Mouse (Mus musculus): Measurements from ENCODE around the gene Inca1. TPM values are rescaled to one million over a fixed set of nuclear protein-coding genes. Genes with fewer than 3 reads are reported as not detected.
A peak's percentile ranks its signal among the peaks of the same experiment; 100 is the strongest.

Inca1 gene
- polyA plus RNA-seq, 1 experiment, result 0.76 TPM

DNA sequence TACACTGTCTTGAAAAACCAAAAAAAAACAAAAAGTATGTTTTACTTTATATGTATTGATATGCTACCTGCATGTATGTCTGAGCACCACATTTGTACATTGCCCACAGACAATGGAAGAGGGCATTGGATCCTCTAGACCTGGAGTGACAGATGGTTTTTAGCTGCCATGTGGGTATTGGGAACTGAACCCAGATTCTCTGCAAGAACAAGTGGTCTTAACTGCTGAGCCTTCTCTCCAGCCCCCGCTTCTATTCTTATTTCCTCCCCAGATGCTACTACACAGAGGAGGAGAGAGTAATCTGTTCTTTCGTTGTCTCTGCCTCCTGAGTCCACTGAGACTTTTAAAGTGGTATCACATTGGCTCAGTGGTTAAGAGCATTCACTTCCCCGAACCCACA lies 6.5 kb downstream of the Inca1 start:
- WGBS, result 51% methylated on average over 3 of the region's 3 CpGs
- no peaks in the 10 kb centered on the region for H3K4me1 ChIP-seq (ENCODE audit: control insufficient read depth, insufficient read depth, insufficient read length)
- no peak overlapping the region for H3K27ac ChIP-seq (ENCODE audit: insufficient read depth, low read length)
- no peak overlapping the region for H3K4me3 ChIP-seq (ENCODE audit: extremely low read depth, insufficient read depth, insufficient read length)
- H3K36me3 ChIP-seq (ENCODE audit: control insufficient read depth, insufficient read depth, low read length), result no peaks in the 10 kb centered on the region
- no peaks in the 10 kb centered on the region for H3K27me3 ChIP-seq (ENCODE audit: control insufficient read depth, insufficient read depth, low read length)
- no peak for DNase-seq (ENCODE audit: low read depth in 1 of 2, low spot score in 2 of 2)
- TF ChIP-seq CTCF (IDR thresholded peaks at IDR 0.05; ENCODE audit: extremely low read depth, insufficient read depth, insufficient read length, insufficient replicate concordance), result no peak
- TF ChIP-seq POLR2A (IDR thresholded peaks at IDR 0.05; ENCODE audit: low read depth, low read length), result no peak

DNA sequence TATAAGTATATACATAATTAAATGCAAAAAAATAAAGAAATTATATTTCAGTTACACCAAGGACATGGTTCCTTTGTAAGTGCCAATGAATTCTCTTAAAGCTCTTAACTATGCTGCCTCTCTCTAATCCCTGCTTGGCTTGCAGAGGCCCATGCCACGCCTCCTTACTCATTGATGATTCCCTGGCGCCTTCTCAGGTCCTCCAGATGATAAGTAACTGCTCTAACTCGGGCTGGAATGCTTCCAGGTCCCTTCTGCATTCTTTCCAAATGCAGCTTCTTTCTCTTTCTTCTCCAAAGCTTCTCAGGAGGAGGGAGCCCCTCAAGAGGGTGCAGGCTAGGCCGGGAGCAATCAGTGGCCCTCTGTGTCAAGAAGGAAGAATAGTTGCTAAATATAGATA lies 10.4 kb downstream of the Inca1 start:
- WGBS, result 77% methylated on average over 4 of the region's 4 CpGs

DNA sequence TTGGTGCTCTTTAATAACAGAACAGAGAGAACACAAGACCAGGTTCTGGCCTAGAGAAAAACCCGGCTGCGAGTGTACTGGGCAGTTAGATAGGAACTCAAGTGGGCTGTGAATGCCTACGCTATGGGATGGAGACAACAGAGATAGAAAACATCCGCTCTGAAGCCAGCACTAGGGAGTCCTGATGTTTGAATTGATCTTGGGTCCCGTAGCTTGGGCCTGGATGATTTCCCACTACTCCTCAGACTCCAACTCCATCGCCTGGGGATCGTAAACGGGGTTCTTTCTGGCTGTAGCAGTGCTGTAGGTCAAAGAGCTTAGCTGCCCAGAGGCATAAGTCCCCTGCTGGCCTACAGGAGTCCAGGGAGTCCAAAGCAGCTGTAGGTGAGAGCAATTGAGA lies 11.6 kb downstream of the Inca1 start:
- H3K4me3 ChIP-seq (ENCODE audit: extremely low read depth, insufficient read depth, insufficient read length), result peak overlapping the region; percentile 90; the same call in 1 of the 2 replicates
- TF ChIP-seq CTCF (IDR thresholded peaks at IDR 0.05; ENCODE audit: extremely low read depth, insufficient read depth, insufficient read length, insufficient replicate concordance) (no peak), POLR2A (IDR thresholded peaks at IDR 0.05; ENCODE audit: low read depth, low read length) (no peak)
- 47% methylated on average over 8 of the region's 8 CpGs for WGBS
- no peaks in the 10 kb centered on the region for H3K27me3 ChIP-seq (ENCODE audit: control insufficient read depth, insufficient read depth, low read length)
- H3K36me3 ChIP-seq (ENCODE audit: control insufficient read depth, insufficient read depth, low read length), result peaks cover 7% of the 10 kb centered on the region
- peak overlapping the region; percentile 89 for H3K27ac ChIP-seq (ENCODE audit: insufficient read depth, low read length)
- H3K4me1 ChIP-seq (ENCODE audit: control insufficient read depth, insufficient read depth, insufficient read length), result peaks cover 6% of the 10 kb centered on the region; the same call in 1 of the 2 replicates
- DNase-seq (ENCODE audit: low read depth in 1 of 2, low spot score in 2 of 2), result no peak

More for the DNA sequence above, 10.4 kb downstream of the Inca1 start:
- Histone ChIP-seq H3K36me3 (ENCODE audit: control insufficient read depth, insufficient read depth, low read length) (no peaks in the 10 kb centered on the region; the same call in 1 of the 2 replicates), H3K4me1 (ENCODE audit: control insufficient read depth, insufficient read depth, insufficient read length) (peaks cover 6% of the 10 kb centered on the region; the same call in 1 of the 2 replicates), H3K27ac (ENCODE audit: insufficient read depth, low read length) (no peak overlapping the region), H3K4me3 (ENCODE audit: extremely low read depth, insufficient read depth, insufficient read length) (no peak overlapping the region), H3K27me3 (ENCODE audit: control insufficient read depth, insufficient read depth, low read length) (no peaks in the 10 kb centered on the region)
- DNase-seq (ENCODE audit: low read depth in 1 of 2, low spot score in 2 of 2), result no peak
- no peak for TF ChIP-seq POLR2A (IDR thresholded peaks at IDR 0.05; ENCODE audit: low read depth, low read length)
- no peak for TF ChIP-seq CTCF (IDR thresholded peaks at IDR 0.05; ENCODE audit: extremely low read depth, insufficient read depth, insufficient read length, insufficient replicate concordance)

DNA sequence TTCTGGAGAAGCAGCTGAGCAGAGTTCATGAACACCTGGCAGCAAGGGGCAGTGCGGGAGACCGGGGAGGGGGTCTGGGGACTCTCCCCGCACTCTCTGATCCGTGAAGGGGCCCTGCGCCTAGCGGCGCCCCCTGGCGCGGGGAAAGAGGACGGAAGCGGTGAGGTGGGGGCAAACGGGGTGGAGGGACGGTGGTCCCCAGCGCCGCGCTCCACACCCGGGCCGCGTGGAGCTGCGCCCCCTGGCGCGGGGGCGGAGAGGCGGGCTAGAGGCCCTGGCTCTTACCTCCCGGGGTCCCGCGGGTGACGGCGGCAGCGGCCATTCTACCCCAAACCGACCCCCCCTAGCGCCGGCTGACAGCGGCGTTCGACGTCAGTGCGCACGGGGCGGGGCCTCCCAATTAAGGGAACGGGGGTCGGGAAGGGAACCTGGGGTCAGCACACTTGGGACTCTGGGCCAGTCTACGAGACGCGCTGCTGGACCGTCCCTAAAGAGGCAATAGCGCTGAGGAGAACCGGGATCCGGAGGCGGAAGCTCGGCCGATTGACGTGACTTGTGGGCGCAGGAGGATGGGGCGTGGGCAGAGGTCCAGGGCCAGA lies 12.3 kb downstream of the Inca1 start, which contains the start of gene Camta2:
Gene Camta2 (minus strand): TSS at position 505 of the 599 bp plus-strand sequence.
- peak within 1 kb of the TSS; percentile 89 for H3K27ac ChIP-seq (ENCODE audit: insufficient read depth, low read length)
- H3K36me3 ChIP-seq (ENCODE audit: control insufficient read depth, insufficient read depth, low read length), result peaks cover 9% of the 10 kb centered on the region
- peaks cover 6% of the 10 kb centered on the region; the same call in 1 of the 2 replicates for H3K4me1 ChIP-seq (ENCODE audit: control insufficient read depth, insufficient read depth, insufficient read length)
- peak; percentile 36 to 81 for DNase-seq (ENCODE audit: low read depth in 1 of 2, low spot score in 2 of 2)
- no peaks in the 10 kb centered on the region for H3K27me3 ChIP-seq (ENCODE audit: control insufficient read depth, insufficient read depth, low read length)
- H3K4me3 ChIP-seq (ENCODE audit: extremely low read depth, insufficient read depth, insufficient read length), result peak within 1 kb of the TSS; percentile 90
- peak; percentile 53 for TF ChIP-seq POLR2A (IDR thresholded peaks at IDR 0.05; ENCODE audit: low read depth, low read length)
- TF ChIP-seq CTCF (IDR thresholded peaks at IDR 0.05; ENCODE audit: extremely low read depth, insufficient read depth, insufficient read length, insufficient replicate concordance), result peak; percentile 38; the same call in 1 of the 2 replicates
- WGBS, result under 1% methylated on average over 55 of the region's 55 CpGs

DNA sequence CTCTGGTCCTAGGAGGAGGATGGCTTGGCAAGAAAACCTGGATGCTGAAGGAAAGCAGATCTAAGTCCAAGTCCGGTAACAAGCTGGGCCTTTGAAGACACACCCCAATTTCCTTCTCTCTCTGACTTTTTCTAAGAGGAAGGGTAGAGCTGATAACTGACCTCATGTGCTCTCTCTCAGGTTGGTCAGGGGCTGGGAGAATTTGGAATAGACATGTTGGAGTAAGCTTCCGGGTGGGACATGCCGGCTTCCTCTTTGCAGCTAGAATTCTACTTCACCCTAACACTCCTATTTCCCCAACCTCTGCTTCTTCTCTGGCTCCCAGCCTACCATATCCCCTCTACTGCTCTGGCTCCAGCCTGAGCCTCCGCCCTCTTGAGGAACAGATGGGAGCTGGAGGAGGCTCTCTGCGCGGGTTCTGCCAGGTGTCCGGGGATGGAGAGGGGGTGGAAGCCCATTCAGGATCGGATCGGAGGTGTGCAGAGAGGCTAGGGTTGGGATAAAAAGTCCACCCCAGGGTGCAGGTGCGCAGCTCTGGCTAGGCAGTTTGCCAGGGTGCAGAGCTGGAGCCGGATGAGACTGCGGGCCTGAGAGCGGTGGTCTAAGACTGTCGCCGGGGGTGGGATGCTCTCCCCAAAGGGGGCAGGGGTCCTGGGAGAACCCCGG lies 12.9 kb downstream of the Inca1 start:
- no peak for DNase-seq (ENCODE audit: low read depth in 1 of 2, low spot score in 2 of 2)
- peak overlapping the region; percentile 89 for H3K27ac ChIP-seq (ENCODE audit: insufficient read depth, low read length)
- peaks cover 9% of the 10 kb centered on the region for H3K36me3 ChIP-seq (ENCODE audit: control insufficient read depth, insufficient read depth, low read length)
- peak overlapping the region; percentile 90 for H3K4me3 ChIP-seq (ENCODE audit: extremely low read depth, insufficient read depth, insufficient read length)
- 6% methylated on average over 16 of the region's 16 CpGs for WGBS
- TF ChIP-seq CTCF (IDR thresholded peaks at IDR 0.05; ENCODE audit: extremely low read depth, insufficient read depth, insufficient read length, insufficient replicate concordance) (no peak), POLR2A (IDR thresholded peaks at IDR 0.05; ENCODE audit: low read depth, low read length) (no peak)
- peaks cover 6% of the 10 kb centered on the region; the same call in 1 of the 2 replicates for H3K4me1 ChIP-seq (ENCODE audit: control insufficient read depth, insufficient read depth, insufficient read length)
- H3K27me3 ChIP-seq (ENCODE audit: control insufficient read depth, insufficient read depth, low read length), result no peaks in the 10 kb centered on the region

DNA sequence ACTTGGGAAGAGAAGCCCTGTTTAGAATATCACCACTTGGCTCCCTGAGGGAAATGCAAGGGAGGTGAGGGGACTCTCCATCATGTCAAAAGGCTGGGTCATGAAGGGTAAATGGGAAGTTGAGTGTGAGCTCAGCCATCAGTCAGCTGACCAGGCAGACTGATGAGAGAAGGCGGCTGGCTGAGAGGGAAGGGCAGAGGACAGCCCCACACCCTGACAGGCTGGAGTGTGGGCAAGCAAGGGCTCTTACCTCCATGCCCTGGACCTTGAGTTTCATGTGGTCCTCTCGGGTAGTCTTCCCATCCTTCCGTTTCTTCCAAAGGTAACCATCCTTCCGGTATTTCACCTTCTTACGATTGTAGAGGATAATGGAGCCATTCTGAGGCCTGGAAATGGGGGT lies 16.3 kb downstream of the Inca1 start:
- TF ChIP-seq POLR2A (IDR thresholded peaks at IDR 0.05; ENCODE audit: low read depth, low read length) (no peak), CTCF (IDR thresholded peaks at IDR 0.05; ENCODE audit: extremely low read depth, insufficient read depth, insufficient read length, insufficient replicate concordance) (no peak)
- Histone ChIP-seq H3K36me3 (ENCODE audit: control insufficient read depth, insufficient read depth, low read length) (peaks cover 16% of the 10 kb centered on the region), H3K4me3 (ENCODE audit: extremely low read depth, insufficient read depth, insufficient read length) (no peak overlapping the region), H3K27ac (ENCODE audit: insufficient read depth, low read length) (no peak overlapping the region), H3K4me1 (ENCODE audit: control insufficient read depth, insufficient read depth, insufficient read length) (peaks cover 10% of the 10 kb centered on the region; the same call in 1 of the 2 replicates), H3K27me3 (ENCODE audit: control insufficient read depth, insufficient read depth, low read length) (no peaks in the 10 kb centered on the region)
- DNase-seq (ENCODE audit: low read depth in 1 of 2, low spot score in 2 of 2), result no peak
- 88% methylated on average over 5 of the region's 5 CpGs for WGBS
